Mouse (Mus musculus) midbrain, embryonic 10.5 days (tissue): ENCODE data around the gene Fry. TPM values are rescaled to one million over a fixed set of nuclear protein-coding genes. Genes with fewer than 3 reads are reported as not detected.

Source experiments
- DNase-seq: peaks from one replicate; pipeline ENCODE4 v3.0.0-alpha.2; 2017; ENCODE audit warnings: low spot score
- H3K27ac ChIP-seq: fragments of 300-500 bp; sonication (generic); replicated peaks from 2 replicates; pipeline ENCODE4 v1.5.1; 2016; ENCODE audit warnings: mild to moderate bottlenecking
- H3K27me3 ChIP-seq: fragments of 300-500 bp; sonication (generic); 2 replicates; pipeline ENCODE4 v1.6.1; 2016; ENCODE audit warnings: low read depth, mild to moderate bottlenecking; ENCODE audit not compliant: poor library complexity, severe bottlenecking
- H3K36me3 ChIP-seq: fragments of 300-500 bp; sonication (generic); 2 replicates; pipeline ENCODE4 v1.6.1; 2016; ENCODE audit warnings: mild to moderate bottlenecking, moderate library complexity
- H3K4me1 ChIP-seq: fragments of 300-500 bp; sonication (generic); 2 replicates; pipeline ENCODE4 v1.6.1; 2016
- H3K4me3 ChIP-seq: fragments of 300-500 bp; sonication (generic); 2 replicates; pipeline ENCODE4 v1.5.1; 2016; ENCODE audit warnings: mild to moderate bottlenecking, moderate library complexity
- H3K9me3 ChIP-seq: fragments of 300-500 bp; sonication (generic); replicated peaks from 2 replicates; pipeline ENCODE4 v1.6.1; 2016; ENCODE audit warnings: mild to moderate bottlenecking
- whole genome bisulfite sequencing: fragments of 180-500 bp; shearing (Covaris S2); methylation state at CpG from one replicate; pipeline ENCODE4 v1.1.7; 2016; 5-methylcytosine and 5-hydroxymethylcytosine counted together
- polyA plus RNA-seq: library from polyadenylated mRNA; unstranded; fragments of >200 nt; fragmentation: Nextera tagmentation; extraction: Ambion mirVana; gene quantifications from 2 replicates; pipeline ENCODE4 v1.2.1, GENCODE M21; 2016

Gene Fry
- polyA plus RNA-seq, 1 experiment from 2014 or later = 3.4 TPM

- WGBS = 60% methylated on average over 5 of the region's 5 CpGs
- H3K27ac ChIP-seq = no peak overlapping the region
- H3K4me3 ChIP-seq = no peak overlapping the region
- H3K9me3 ChIP-seq = no peaks in the 10 kb centered on the region
- DNase-seq = no peak
- no peaks in the 10 kb centered on the region for H3K36me3 ChIP-seq
- peaks cover 6% of the 10 kb centered on the region; the same call in 1 of the 2 replicates for H3K4me1 ChIP-seq
- no peaks in the 10 kb centered on the region for H3K27me3 ChIP-seq
These were observed 40.7 kb downstream of the Fry start for GRCm38 (mm10) chr5:150159151-150159550.

- WGBS = 91% methylated on average over 6 of the region's 6 CpGs
- DNase-seq = no peak
- Histone ChIP-seq H3K27ac (no peak overlapping the region), H3K4me3 (no peak overlapping the region), H3K27me3 (no peaks in the 10 kb centered on the region), H3K9me3 (no peaks in the 10 kb centered on the region), H3K4me1 (peaks cover 6% of the 10 kb centered on the region; the same call in 1 of the 2 replicates), H3K36me3 (no peaks in the 10 kb centered on the region)
These were observed 42.7 kb downstream of the Fry start for GRCm38 (mm10) chr5:150161193-150161592.

GRCm38 (mm10) chr5:150161898-150162297 lies 43.5 kb downstream of the Fry start:
- Histone ChIP-seq H3K36me3 (no peaks in the 10 kb centered on the region), H3K4me3 (no peak overlapping the region), H3K27ac (no peak overlapping the region), H3K4me1 (peaks cover 6% of the 10 kb centered on the region; the same call in 1 of the 2 replicates), H3K9me3 (no peaks in the 10 kb centered on the region), H3K27me3 (no peaks in the 10 kb centered on the region)
- 89% methylated on average over 5 of the region's 5 CpGs for WGBS
- DNase-seq = no peak

GRCm38 (mm10) chr5:150164671-150165070 lies 46.2 kb downstream of the Fry start:
- Histone ChIP-seq H3K9me3 (no peaks in the 10 kb centered on the region), H3K4me3 (no peak overlapping the region), H3K4me1 (peaks cover 7% of the 10 kb centered on the region; the same call in 1 of the 2 replicates), H3K36me3 (no peaks in the 10 kb centered on the region), H3K27ac (no peak overlapping the region), H3K27me3 (no peaks in the 10 kb centered on the region)
- 81% methylated on average over 3 of the region's 3 CpGs for WGBS
- DNase-seq = no peak

GRCm38 (mm10) chr5:150166811-150167210 lies 48.4 kb downstream of the Fry start:
- 0 out of 2 replicates have a peak, but pooled peaks cover 4% of the 10 kb centered on the region for H3K4me1 ChIP-seq
- DNase-seq = no peak
- no peak overlapping the region for H3K27ac ChIP-seq
- H3K4me3 ChIP-seq = no peak overlapping the region
- no peaks in the 10 kb centered on the region for H3K36me3 ChIP-seq
- no peaks in the 10 kb centered on the region for H3K27me3 ChIP-seq
- WGBS = 76% methylated on average over 5 of the region's 5 CpGs
- H3K9me3 ChIP-seq = no peaks in the 10 kb centered on the region

- 46% methylated on average over 2 of the region's 2 CpGs for WGBS
These were observed 48.8 kb downstream of the Fry start for GRCm38 (mm10) chr5:150167287-150167686.

GRCm38 (mm10) chr5:150168712-150169111 lies 50.3 kb downstream of the Fry start:
- WGBS = 5% methylated on average over 9 of the region's 9 CpGs
- DNase-seq = peak; percentile 58
- Histone ChIP-seq H3K4me3 (no peak overlapping the region), H3K27me3 (no peaks in the 10 kb centered on the region), H3K9me3 (no peaks in the 10 kb centered on the region), H3K27ac (no peak overlapping the region), H3K4me1 (0 out of 2 replicates have a peak, but pooled peaks cover 4% of the 10 kb centered on the region), H3K36me3 (no peaks in the 10 kb centered on the region)

More at GRCm38 (mm10) chr5:150167287-150167686, 48.8 kb downstream of the Fry start:
- Histone ChIP-seq H3K27me3 (no peaks in the 10 kb centered on the region), H3K27ac (no peak overlapping the region), H3K9me3 (no peaks in the 10 kb centered on the region), H3K4me3 (no peak overlapping the region), H3K36me3 (no peaks in the 10 kb centered on the region), H3K4me1 (0 out of 2 replicates have a peak, but pooled peaks cover 4% of the 10 kb centered on the region)
- no peak for DNase-seq

- Histone ChIP-seq H3K4me1 (0 out of 2 replicates have a peak, but pooled peaks cover 4% of the 10 kb centered on the region), H3K27me3 (no peaks in the 10 kb centered on the region), H3K4me3 (no peak overlapping the region), H3K9me3 (peaks cover 9% of the 10 kb centered on the region; the same call in 1 of the 2 replicates), H3K36me3 (no peaks in the 10 kb centered on the region), H3K27ac (no peak overlapping the region)
- DNase-seq = no peak
- WGBS = 63% methylated on average over 10 of the region's 10 CpGs
These were observed 53.1 kb downstream of the Fry start for GRCm38 (mm10) chr5:150171562-150171961.

- Histone ChIP-seq H3K4me1 (no peaks in the 10 kb centered on the region), H3K9me3 (peaks cover 9% of the 10 kb centered on the region; the same call in 1 of the 2 replicates), H3K36me3 (no peaks in the 10 kb centered on the region), H3K4me3 (no peak overlapping the region), H3K27ac (no peak overlapping the region), H3K27me3 (no peaks in the 10 kb centered on the region)
- DNase-seq = no peak
- WGBS = 91% methylated on average over 6 of the region's 6 CpGs
These were observed 55.4 kb downstream of the Fry start for GRCm38 (mm10) chr5:150173869-150174268.

- H3K36me3 ChIP-seq = no peaks in the 10 kb centered on the region
- H3K27me3 ChIP-seq = no peaks in the 10 kb centered on the region
- no peak overlapping the region for H3K27ac ChIP-seq
- H3K4me3 ChIP-seq = no peak overlapping the region
- H3K4me1 ChIP-seq = no peaks in the 10 kb centered on the region
- H3K9me3 ChIP-seq = peaks cover 9% of the 10 kb centered on the region; the same call in 1 of the 2 replicates
- DNase-seq = no peak
These were observed 56.5 kb downstream of the Fry start for GRCm38 (mm10) chr5:150174950-150175349.

- H3K4me1 ChIP-seq = no peaks in the 10 kb centered on the region
- no peaks in the 10 kb centered on the region for H3K36me3 ChIP-seq
- no peak overlapping the region for H3K27ac ChIP-seq
- H3K4me3 ChIP-seq = no peak overlapping the region
- 85% methylated on average over 13 of the region's 13 CpGs for WGBS
- no peak for DNase-seq
- no peaks in the 10 kb centered on the region for H3K27me3 ChIP-seq
- H3K9me3 ChIP-seq = peaks cover 9% of the 10 kb centered on the region; the same call in 1 of the 2 replicates
These were observed 58.0 kb downstream of the Fry start for GRCm38 (mm10) chr5:150176251-150177015.

GRCm38 (mm10) chr5:150177757-150178156 lies 59.3 kb downstream of the Fry start:
- DNase-seq = no peak
- peaks cover 9% of the 10 kb centered on the region; the same call in 1 of the 2 replicates for H3K9me3 ChIP-seq
- H3K27me3 ChIP-seq = no peaks in the 10 kb centered on the region
- H3K4me3 ChIP-seq = no peak overlapping the region
- WGBS = 91% methylated on average over 1 of the region's 1 CpGs
- no peak overlapping the region for H3K27ac ChIP-seq
- no peaks in the 10 kb centered on the region for H3K36me3 ChIP-seq
- no peaks in the 10 kb centered on the region for H3K4me1 ChIP-seq

GRCm38 (mm10) chr5:150178194-150178801 lies 59.9 kb downstream of the Fry start:
- no peak overlapping the region for H3K4me3 ChIP-seq
- WGBS = 97% methylated on average over 1 of the region's 2 CpGs
- no peak overlapping the region for H3K27ac ChIP-seq
- H3K36me3 ChIP-seq = no peaks in the 10 kb centered on the region
- no peak for DNase-seq
- H3K9me3 ChIP-seq = peaks cover 9% of the 10 kb centered on the region; the same call in 1 of the 2 replicates
- H3K27me3 ChIP-seq = no peaks in the 10 kb centered on the region
- H3K4me1 ChIP-seq = no peaks in the 10 kb centered on the region
